Mouse (Mus musculus): Measurements from ENCODE around the gene Celf5.
A peak's percentile ranks its signal among the peaks of the same experiment; 100 is the strongest.

Celf5 gene

GRCm38 (mm10) chr10:81497401-81498270 lies 15.1 kb upstream of the Celf5 start:
- DNase-seq, result peak; percentile 57

GRCm38 (mm10) chr10:81496969-81497368 lies 14.5 kb upstream of the Celf5 start:
- no peak for DNase-seq

- DNase-seq, result peak; percentile 100
These were observed 13.9 kb upstream of the Celf5 start, which contains the start of gene Ncln for GRCm38 (mm10) chr10:81496264-81496901. Gene Ncln, minus strand, starts transcription at chr10:81496392.

- no peak for DNase-seq
These were observed 13.2 kb upstream of the Celf5 start for GRCm38 (mm10) chr10:81495616-81496263.

GRCm38 (mm10) chr10:81495151-81495550 lies 12.6 kb upstream of the Celf5 start:
- DNase-seq, result no peak

GRCm38 (mm10) chr10:81494260-81495041 lies 11.9 kb upstream of the Celf5 start:
- DNase-seq, result peak; percentile 56

- DNase-seq, result no peak
These were observed 11.2 kb upstream of the Celf5 start for GRCm38 (mm10) chr10:81493601-81494220.

GRCm38 (mm10) chr10:81492606-81493240 lies 10.2 kb upstream of the Celf5 start:
- DNase-seq, result no peak

- DNase-seq, result no peak
These were observed 8.5 kb upstream of the Celf5 start for GRCm38 (mm10) chr10:81491018-81491417.

- no peak for DNase-seq
These were observed 7.4 kb upstream of the Celf5 start for GRCm38 (mm10) chr10:81489941-81490340.

GRCm38 (mm10) chr10:81488081-81488480 lies 5.6 kb upstream of the Celf5 start:
- no peak for DNase-seq

- DNase-seq, result no peak
These were observed 4.0 kb upstream of the Celf5 start for GRCm38 (mm10) chr10:81486496-81486895.

- DNase-seq, result no peak
These were observed 3.0 kb upstream of the Celf5 start for GRCm38 (mm10) chr10:81485479-81486018.

GRCm38 (mm10) chr10:81485060-81485449 lies 2.5 kb upstream of the Celf5 start:
- DNase-seq, result no peak

- no peak for DNase-seq
These were observed 2.0 kb upstream of the Celf5 start for GRCm38 (mm10) chr10:81484441-81485059.

- DNase-seq, result peak; percentile 43
These were observed 1.5 kb upstream of the Celf5 start for GRCm38 (mm10) chr10:81483983-81484382.

GRCm38 (mm10) chr10:81481605-81482532 lies 640 bp downstream of the Celf5 start:
- no peak for DNase-seq

- DNase-seq, result no peak
These were observed 8.0 kb downstream of the Celf5 start for GRCm38 (mm10) chr10:81474461-81474860.

GRCm38 (mm10) chr10:81473003-81473451 lies 9.5 kb downstream of the Celf5 start:
- no peak for DNase-seq

Data from lung, postnatal 36 days (tissue).